Mouse (Mus musculus) B cell, adult 2 months (primary cell): ENCODE measurements around the gene E030018B13Rik.

ENCODE experiments used
- DNase-seq, 2 experiments: peaks; one replicate each; pipeline ENCODE4 v3.0.0; 2022

E030018B13Rik gene

GRCm38 (mm10) chr7:63938914-63939396, 22.3 kb downstream of the E030018B13Rik start, which contains the start of gene Klf13:
Klf13 (minus strand) TSS chr7:63938915.
- DNase-seq: peak; percentile 97 to 98

GRCm38 (mm10) chr7:63939397-63939951, 22.8 kb downstream of the E030018B13Rik start:
- DNase-seq: peak; percentile 80 to 83

GRCm38 (mm10) chr7:63940321-63940720, 23.7 kb downstream of the E030018B13Rik start:
- DNase-seq: no peak

GRCm38 (mm10) chr7:63941050-63941449, 24.4 kb downstream of the E030018B13Rik start:
- no peak for DNase-seq

GRCm38 (mm10) chr7:63941501-63941900, 24.8 kb downstream of the E030018B13Rik start:
- no peak for DNase-seq

GRCm38 (mm10) chr7:63943946-63944345, 27.3 kb downstream of the E030018B13Rik start:
- DNase-seq: no peak

- DNase-seq: no peak
Measured at GRCm38 (mm10) chr7:63947514-63948487, 31.1 kb downstream of the E030018B13Rik start.

GRCm38 (mm10) chr7:63949176-63949575, 32.5 kb downstream of the E030018B13Rik start:
- DNase-seq: no peak

- DNase-seq: no peak
Measured at GRCm38 (mm10) chr7:63950931-63951607, 34.4 kb downstream of the E030018B13Rik start.

- DNase-seq: peak; percentile 15 to 28
Measured at GRCm38 (mm10) chr7:63952077-63952898, 35.6 kb downstream of the E030018B13Rik start.

GRCm38 (mm10) chr7:63955440-63955839, 38.8 kb downstream of the E030018B13Rik start:
- no peak for DNase-seq

- no peak for DNase-seq
Measured at GRCm38 (mm10) chr7:63956138-63956823, 39.6 kb downstream of the E030018B13Rik start.

- DNase-seq: no peak
Measured at GRCm38 (mm10) chr7:63956981-63957713, 40.5 kb downstream of the E030018B13Rik start.

- DNase-seq: no peak
Measured at GRCm38 (mm10) chr7:63957872-63958640, 41.4 kb downstream of the E030018B13Rik start.

- no peak for DNase-seq
Measured at GRCm38 (mm10) chr7:63963632-63964031, 47.0 kb downstream of the E030018B13Rik start.

GRCm38 (mm10) chr7:63964121-63964520, 47.5 kb downstream of the E030018B13Rik start:
- no peak for DNase-seq

GRCm38 (mm10) chr7:63965135-63965534, 48.5 kb downstream of the E030018B13Rik start:
- DNase-seq: no peak

- no peak for DNase-seq
Measured at GRCm38 (mm10) chr7:63965635-63966418, 49.2 kb downstream of the E030018B13Rik start.

GRCm38 (mm10) chr7:63969941-63970340, 53.3 kb downstream of the E030018B13Rik start:
- DNase-seq: no peak
